Mouse (Mus musculus) kidney, embryonic 14.5 days (tissue): ENCODE results near the gene Grk5. TPM values are rescaled to one million over a fixed set of nuclear protein-coding genes. Genes with fewer than 3 reads are reported as not detected.

Source experiments
- ATAC-seq: fragments of 200-750 bp; cut with Nextera tagmentation; 2 replicates; pipeline ENCODE4 v1.8.0; 2017; ENCODE audit warnings: moderate number of reproducible peaks, mild to moderate bottlenecking, moderate TSS enrichment, moderate library complexity; ENCODE audit not compliant: low FRiP score, low TSS enrichment
- H3K27ac ChIP-seq: fragments of 300-500 bp; sonication (generic); 2 replicates; pipeline ENCODE4 v1.5.1; 2014; ENCODE audit warnings: low read depth, mild to moderate bottlenecking, low read length, moderate library complexity, mixed read lengths
- H3K27me3 ChIP-seq: fragments of 300-500 bp; sonication (generic); 2 replicates; pipeline ENCODE4 v1.6.1; 2014; ENCODE audit warnings: mild to moderate bottlenecking, low read length; ENCODE audit not compliant: control insufficient read depth, insufficient read depth
- H3K36me3 ChIP-seq: fragments of 300-500 bp; sonication (generic); 2 replicates; pipeline ENCODE4 v1.6.1; 2014; ENCODE audit warnings: low read length, mixed read lengths; ENCODE audit not compliant: control insufficient read depth, insufficient read depth
- H3K4me1 ChIP-seq: fragments of 300-500 bp; sonication (generic); 2 replicates; pipeline ENCODE4 v1.6.1; 2014; ENCODE audit warnings: low read length, mixed read lengths; ENCODE audit not compliant: control insufficient read depth, insufficient read depth
- H3K4me2 ChIP-seq: fragments of 300-500 bp; sonication (generic); replicated peaks from 2 replicates; pipeline ENCODE4 v1.6.1; 2014; ENCODE audit warnings: low read depth, mild to moderate bottlenecking, low read length
- H3K4me3 ChIP-seq: fragments of 300-500 bp; sonication (generic); 2 replicates; pipeline ENCODE4 v1.5.1; 2014; ENCODE audit warnings: mild to moderate bottlenecking, low read length
- H3K9ac ChIP-seq: fragments of 300-500 bp; sonication (generic); 2 replicates; pipeline ENCODE4 v1.6.1; 2014; ENCODE audit warnings: low read depth, mild to moderate bottlenecking, low read length, moderate library complexity
- H3K9me3 ChIP-seq: fragments of 300-500 bp; sonication (generic); 2 replicates; pipeline ENCODE4 v1.6.1; 2016; ENCODE audit warnings: low read length; ENCODE audit not compliant: control insufficient read depth
- WGBS: fragments of 180-500 bp; shearing (Covaris S2); extraction: QIAGEN DNeasy Blood & Tissue Kit; methylation state at CpG from one replicate; pipeline ENCODE4 v1.1.7; 2014; 5-methylcytosine and 5-hydroxymethylcytosine counted together
- polyA plus RNA-seq: library from polyadenylated mRNA; unstranded; fragments of >200 nt; fragmentation: Nextera tagmentation; extraction: Ambion mirVana; gene quantifications from 2 replicates; pipeline ENCODE4 v1.2.1, GENCODE M21; 2014

The Grk5 gene
- polyA plus RNA-seq, 1 experiment from 2014 or later, result 3.2 TPM

DNA sequence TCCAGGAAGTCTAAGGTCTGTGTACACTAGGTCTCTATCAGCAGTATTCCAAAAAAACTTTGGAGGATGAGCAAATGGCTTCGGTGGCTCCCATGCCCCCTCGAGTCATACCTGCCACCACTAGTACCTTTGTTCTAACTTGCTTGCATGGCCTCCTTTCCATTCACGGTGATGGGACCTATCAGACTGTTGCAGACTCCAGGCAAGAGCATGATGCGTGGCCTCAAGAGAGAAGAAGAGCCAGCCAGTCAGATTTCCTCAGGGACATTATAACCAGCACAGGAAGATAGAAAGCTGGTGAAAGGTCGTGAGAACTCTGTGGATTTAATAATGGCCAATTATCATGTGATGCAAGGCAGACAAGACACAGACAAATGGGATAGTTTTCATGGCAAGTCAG lies 91.8 kb downstream of the Grk5 start:
- H3K4me2 ChIP-seq, result no peak overlapping the region
- no peak overlapping the region for H3K4me3 ChIP-seq
- no peaks in the 10 kb centered on the region for H3K27me3 ChIP-seq
- no peak overlapping the region for H3K9ac ChIP-seq
- no peaks in the 10 kb centered on the region for H3K36me3 ChIP-seq
- no peak for ATAC-seq
- H3K27ac ChIP-seq, result no peak overlapping the region
- no peaks in the 10 kb centered on the region for H3K9me3 ChIP-seq
- H3K4me1 ChIP-seq, result no peaks in the 10 kb centered on the region
- 91% methylated on average over 5 of the region's 5 CpGs for WGBS

DNA sequence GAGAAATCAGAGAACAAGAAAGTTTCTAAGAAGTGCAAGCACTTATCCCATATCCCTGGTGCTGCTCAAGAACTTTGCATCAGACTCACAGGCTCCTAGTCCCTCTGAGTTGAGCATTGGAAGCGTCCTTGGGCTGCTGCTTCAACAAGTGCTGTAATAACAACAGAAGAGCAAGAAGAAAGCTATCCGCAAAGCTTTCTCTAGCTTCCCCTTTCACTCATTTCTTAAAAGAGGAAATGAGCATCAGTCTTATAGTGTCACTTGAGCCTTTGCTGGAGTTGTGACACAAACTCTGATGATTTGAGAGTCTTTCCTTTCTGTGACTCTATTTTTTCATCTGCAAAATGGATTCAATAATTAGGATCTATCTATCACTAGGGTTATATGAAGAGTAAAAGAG lies 92.3 kb downstream of the Grk5 start:
- 84% methylated on average over 2 of the region's 2 CpGs for WGBS
- Histone ChIP-seq H3K4me2 (no peak overlapping the region), H3K27me3 (no peaks in the 10 kb centered on the region), H3K4me1 (no peaks in the 10 kb centered on the region), H3K9me3 (no peaks in the 10 kb centered on the region), H3K36me3 (no peaks in the 10 kb centered on the region), H3K9ac (no peak overlapping the region), H3K27ac (no peak overlapping the region), H3K4me3 (no peak overlapping the region)
- ATAC-seq, result no peak

DNA sequence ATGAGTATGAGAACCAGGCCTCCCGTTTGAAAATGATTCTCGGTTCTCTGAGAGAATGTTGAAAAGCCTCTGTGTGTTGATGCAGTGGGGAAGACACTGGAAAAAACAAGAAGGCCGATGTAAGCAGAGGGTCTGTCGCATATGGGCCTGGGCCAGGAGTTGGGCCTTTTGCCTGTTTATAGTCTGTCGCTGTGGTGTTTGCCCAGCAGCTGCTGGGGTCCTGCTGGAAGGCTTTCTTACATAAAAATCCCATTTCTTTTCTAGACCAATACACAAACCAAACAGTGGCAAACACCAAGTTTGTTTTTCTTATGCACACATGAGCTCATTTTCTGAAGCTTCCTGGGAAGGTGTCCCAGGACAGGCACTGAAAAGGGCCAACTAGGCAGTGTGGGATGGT lies 100.2 kb downstream of the Grk5 start:
- ATAC-seq, result no peak

DNA sequence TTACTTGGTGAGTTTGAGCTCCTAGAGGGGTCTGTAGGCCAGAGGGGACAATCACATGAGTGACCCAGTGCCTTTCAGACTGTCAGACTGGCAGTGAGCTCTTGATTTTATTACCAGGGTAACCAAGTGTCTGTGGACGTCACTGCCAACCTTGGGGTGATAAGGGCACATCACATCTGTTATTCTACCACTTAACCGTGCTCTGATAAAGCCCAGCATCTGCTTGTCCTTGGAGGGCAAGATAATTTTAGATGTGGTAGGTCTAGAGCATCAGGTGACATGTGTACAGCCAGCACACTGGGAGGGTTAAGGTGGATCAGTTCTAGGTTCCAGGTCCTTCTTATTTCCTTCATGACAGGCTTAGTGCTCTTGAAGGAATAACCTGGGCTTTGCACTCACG lies 104.7 kb downstream of the Grk5 start:
- no peak for ATAC-seq
- 64% methylated on average over 3 of the region's 3 CpGs for WGBS

More for the DNA sequence above, 100.2 kb downstream of the Grk5 start:
- no peak overlapping the region for H3K4me2 ChIP-seq
- 84% methylated on average over 5 of the region's 5 CpGs for WGBS
- no peak overlapping the region for H3K9ac ChIP-seq
- H3K27ac ChIP-seq, result no peak overlapping the region
- H3K4me1 ChIP-seq, result no peaks in the 10 kb centered on the region
- H3K36me3 ChIP-seq, result no peaks in the 10 kb centered on the region
- H3K27me3 ChIP-seq, result no peaks in the 10 kb centered on the region
- H3K4me3 ChIP-seq, result no peak overlapping the region
- H3K9me3 ChIP-seq, result no peaks in the 10 kb centered on the region

DNA sequence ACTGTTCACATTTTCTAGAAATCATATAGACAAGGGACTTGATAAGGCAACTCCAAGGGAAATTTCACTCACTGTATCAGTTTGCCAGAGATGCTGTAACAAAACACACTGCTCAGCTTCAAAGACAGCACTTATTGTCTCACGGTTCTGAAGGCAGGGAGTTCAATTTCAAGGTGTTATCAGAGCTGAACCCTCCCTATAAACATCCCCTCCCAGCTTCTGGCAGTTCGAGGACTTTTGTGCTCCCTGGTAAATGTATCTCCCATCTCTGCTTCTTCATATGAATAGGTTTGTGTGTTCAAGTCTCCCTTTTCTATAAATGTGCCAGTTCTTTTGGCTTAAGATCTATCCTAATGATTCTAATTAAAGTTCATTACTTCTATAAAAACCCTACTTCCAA lies 105.3 kb downstream of the Grk5 start:
- Histone ChIP-seq H3K27ac (no peak overlapping the region), H3K27me3 (no peaks in the 10 kb centered on the region), H3K4me1 (no peaks in the 10 kb centered on the region), H3K4me2 (no peak overlapping the region), H3K9me3 (no peaks in the 10 kb centered on the region), H3K36me3 (no peaks in the 10 kb centered on the region), H3K4me3 (no peak overlapping the region), H3K9ac (no peak overlapping the region)
- ATAC-seq, result no peak
- WGBS, result 57% methylated on average over 2 of the region's 2 CpGs

More for the DNA sequence above, 104.7 kb downstream of the Grk5 start:
- no peak overlapping the region for H3K4me3 ChIP-seq
- H3K4me1 ChIP-seq, result no peaks in the 10 kb centered on the region
- H3K9ac ChIP-seq, result no peak overlapping the region
- no peaks in the 10 kb centered on the region for H3K9me3 ChIP-seq
- H3K4me2 ChIP-seq, result no peak overlapping the region
- no peaks in the 10 kb centered on the region for H3K27me3 ChIP-seq
- H3K36me3 ChIP-seq, result no peaks in the 10 kb centered on the region
- H3K27ac ChIP-seq, result no peak overlapping the region

DNA sequence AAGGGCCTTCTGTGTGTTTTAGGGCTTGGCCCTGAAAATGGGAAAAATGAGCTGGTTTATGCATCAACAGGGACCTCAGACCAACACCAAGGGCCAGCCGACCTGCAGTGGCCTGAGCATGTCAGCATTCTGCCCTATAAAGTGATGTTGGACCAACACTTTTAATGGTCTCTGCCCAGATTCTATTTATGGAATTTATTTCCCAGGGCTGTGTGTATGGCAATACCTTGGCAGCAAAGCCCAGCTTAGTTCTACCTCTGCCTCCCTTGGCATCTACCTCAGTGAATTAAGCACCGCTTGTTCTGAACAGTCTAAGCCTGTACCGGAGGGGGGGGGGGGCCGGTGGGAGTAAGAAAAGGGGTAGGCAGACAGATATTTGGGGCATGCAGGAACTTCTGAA lies 108.2 kb downstream of the Grk5 start:
- Histone ChIP-seq H3K4me3 (no peak overlapping the region), H3K27ac (no peak overlapping the region), H3K36me3 (no peaks in the 10 kb centered on the region), H3K9me3 (no peaks in the 10 kb centered on the region), H3K4me1 (no peaks in the 10 kb centered on the region), H3K4me2 (no peak overlapping the region), H3K27me3 (no peaks in the 10 kb centered on the region), H3K9ac (no peak overlapping the region)
- no peak for ATAC-seq
- WGBS, result 86% methylated on average over 4 of the region's 4 CpGs

DNA sequence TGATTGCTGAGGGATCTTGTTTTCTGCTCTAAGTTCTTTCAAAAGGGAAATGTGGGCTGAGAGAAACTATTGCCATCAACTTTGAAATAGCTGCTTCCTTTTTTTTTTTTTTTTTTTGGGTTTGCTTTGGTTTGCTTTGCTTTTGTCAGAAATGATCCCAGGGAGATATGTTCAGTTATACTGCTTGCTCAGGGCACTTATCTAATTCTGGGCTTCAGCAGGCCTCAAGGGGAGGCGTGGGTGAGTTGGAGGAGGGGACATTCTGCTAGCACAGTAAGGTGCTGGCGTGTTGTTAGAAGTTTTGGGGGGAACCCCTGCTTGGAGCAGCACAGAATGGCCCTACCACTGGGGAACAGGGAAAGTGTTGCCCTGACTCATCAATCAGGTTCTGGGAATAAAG lies 110.1 kb downstream of the Grk5 start:
- ATAC-seq, result no peak
- Histone ChIP-seq H3K27me3 (no peaks in the 10 kb centered on the region), H3K9ac (no peak overlapping the region), H3K4me1 (no peaks in the 10 kb centered on the region), H3K4me3 (no peak overlapping the region), H3K27ac (no peak overlapping the region), H3K9me3 (no peaks in the 10 kb centered on the region), H3K4me2 (no peak overlapping the region), H3K36me3 (no peaks in the 10 kb centered on the region)
- 71% methylated on average over 2 of the region's 2 CpGs for WGBS

DNA sequence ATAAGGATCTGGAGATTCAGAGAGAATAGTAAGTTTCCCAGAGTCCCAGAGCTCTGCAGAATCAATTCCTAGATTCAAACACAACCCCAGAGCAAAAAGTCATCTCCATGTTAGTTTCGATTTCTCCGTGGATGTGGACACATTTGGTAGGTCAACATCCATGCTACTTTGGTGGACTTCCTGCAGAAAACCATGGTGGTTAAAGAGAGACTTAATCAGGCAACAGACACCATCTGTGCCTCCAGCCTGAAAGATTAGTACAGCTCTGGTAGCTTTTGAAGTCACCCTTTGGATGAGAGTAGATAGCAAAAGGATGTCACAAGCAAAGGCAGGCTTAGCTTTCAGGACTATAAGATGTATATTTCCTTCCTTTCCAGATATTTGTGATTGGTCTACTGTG lies 111.4 kb downstream of the Grk5 start:
- H3K9me3 ChIP-seq, result no peaks in the 10 kb centered on the region
- no peaks in the 10 kb centered on the region for H3K4me1 ChIP-seq
- no peaks in the 10 kb centered on the region for H3K36me3 ChIP-seq
- ATAC-seq, result no peak
- no peak overlapping the region for H3K4me2 ChIP-seq
- H3K27me3 ChIP-seq, result no peaks in the 10 kb centered on the region
- 98% methylated on average over 2 of the region's 2 CpGs for WGBS
- no peak overlapping the region for H3K4me3 ChIP-seq
- H3K9ac ChIP-seq, result no peak overlapping the region
- no peak overlapping the region for H3K27ac ChIP-seq

DNA sequence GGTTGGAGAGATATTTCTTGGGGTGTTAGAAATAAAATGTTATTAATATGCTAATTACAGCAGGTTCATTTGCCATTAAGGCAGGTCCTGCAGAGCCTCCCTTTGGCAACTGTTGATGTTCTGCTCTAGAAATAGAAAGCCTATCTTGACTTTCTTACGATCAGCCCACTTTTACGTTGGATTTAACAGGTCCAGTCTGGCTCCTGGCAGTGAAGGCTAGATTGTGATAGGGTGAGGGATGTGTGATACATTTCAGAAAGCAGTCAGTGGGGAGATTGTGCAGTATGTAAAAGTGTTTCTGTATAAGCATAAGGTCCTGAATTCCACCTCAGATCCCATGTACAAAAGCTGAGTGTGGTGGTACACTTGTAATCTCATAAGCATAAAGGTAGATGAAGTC lies 119.7 kb downstream of the Grk5 start:
- Histone ChIP-seq H3K4me1 (no peaks in the 10 kb centered on the region), H3K27ac (no peak overlapping the region), H3K27me3 (no peaks in the 10 kb centered on the region), H3K4me2 (no peak overlapping the region), H3K4me3 (no peak overlapping the region), H3K9me3 (no peaks in the 10 kb centered on the region), H3K36me3 (no peaks in the 10 kb centered on the region), H3K9ac (no peak overlapping the region)
- WGBS, result 86% methylated on average over 2 of the region's 2 CpGs
- no peak for ATAC-seq
